Mouse (Mus musculus) olfactory bulb, adult 2 months (tissue): Measurements from ENCODE around the gene Limk2.

Experiments
- CTCF ChIP-seq: fragments of 200-500 bp; IDR thresholded peaks from 2 replicates; pipeline ENCODE4 v1.5.1; 2012; ENCODE audit warnings: low read depth, mild to moderate bottlenecking, low read length, moderate library complexity; ENCODE audit not compliant: insufficient read depth
- POLR2A ChIP-seq: fragments of 200-500 bp; IDR thresholded peaks from 2 replicates; pipeline ENCODE4 v1.6.1; 2012; ENCODE audit warnings: mild to moderate bottlenecking, low read depth, low read length, moderate library complexity; ENCODE audit not compliant: insufficient read depth

- TF ChIP-seq POLR2A (no peak), CTCF (no peak)
Observed at GRCm38 (mm10) chr11:3433809-3434208, 24.8 kb upstream of the Limk2 start.
